Mouse (Mus musculus): ENCODE data around the gene Surf4. TPM values are rescaled to one million over a fixed set of nuclear protein-coding genes. Genes with fewer than 3 reads are reported as not detected.
A peak's percentile ranks its signal among the peaks of the same experiment; 100 is the strongest.

The Surf4 gene
- total and polyA plus RNA-seq, 3 experiments: 109 to 161 (median 140) TPM

GRCm38 (mm10) chr2:26910124-26910993 is 23.4 kb downstream of the Surf4 start, which contains the start of the genes Med22 and Rpl7a:
Med22 (minus strand) TSS chr2:26910677.
Rpl7a (plus strand) TSS chr2:26910764.
- Histone ChIP-seq H3K9ac (ENCODE audit: insufficient read depth, low read depth) (peak within 1 kb of the TSS; percentile 98), H3K4me2 (ENCODE audit: insufficient read depth, low read depth, poor library complexity, severe bottlenecking) (peak within 1 kb of the TSS; percentile 90), H3K79me2 (replicated peaks; ENCODE audit: control insufficient read depth, extremely low read depth, insufficient read depth, poor library complexity, severe bottlenecking) (peaks cover 70% of the 10 kb centered on the region), H3K4me3 (replicated peaks in 1 of 3; ENCODE audit: low read depth in 2 of 3, low read length in 2 of 3, poor library complexity in 1 of 3) (peak within 1 kb of the TSS; percentile 69 to 98 (median 97)), H3K9me3 (replicated peaks; ENCODE audit: low read length) (no peaks in the 10 kb centered on the region), H3K4me1 (ENCODE audit: control insufficient read depth in 1 of 2, insufficient read depth in 2 of 2) (peaks cover 21 to 52% of the 10 kb centered on the region in 2 experiments), H3K27me3 (replicated peaks) (no peaks in the 10 kb centered on the region), H3K27ac (ENCODE audit: insufficient read depth, low read depth) (peak within 1 kb of the TSS; percentile 83), H3K36me3 (replicated peaks in 1 of 2; ENCODE audit: control insufficient read depth in 1 of 2, insufficient read depth in 1 of 2, low read length in 1 of 2) (peaks cover 59 to 72% of the 10 kb centered on the region in 2 experiments)
- TF ChIP-seq USF2 (conservative IDR thresholded peaks at IDR 0.05; ENCODE audit: low read depth, low read length) (no peak), JUND (conservative IDR thresholded peaks at IDR 0.05; ENCODE audit: low read depth, low read length) (no peak), UBTF (IDR thresholded peaks at IDR 0.05; ENCODE audit: low read depth, low read length) (peak; percentile 13; the same call in 1 of the 2 replicates), RCOR1 (conservative IDR thresholded peaks at IDR 0.05; ENCODE audit: low read depth, low read length) (peak; percentile 3; the same call in 1 of the 2 replicates), POLR2AphosphoS2 (IDR thresholded peaks at IDR 0.05; ENCODE audit: low read depth, low read length) (peak; percentile 82), NELFE (IDR thresholded peaks at IDR 0.05; ENCODE audit: low read depth, low read length) (peak; percentile 97), NRF1 (IDR thresholded peaks at IDR 0.05; ENCODE audit: low read depth, low read length) (peak; percentile 84), MYC (IDR thresholded peaks at IDR 0.05; ENCODE audit: low read depth, low read length) (peak; percentile 82), CHD2 (IDR thresholded peaks at IDR 0.05; ENCODE audit: low read length) (peak; percentile 99), E2F4 (IDR thresholded peaks at IDR 0.05; ENCODE audit: insufficient replicate concordance, low read depth, low read length) (no peak), POLR2A (IDR thresholded peaks at IDR 0.05; ENCODE audit: low read depth, low read length) (peak; percentile 99), MEF2A (IDR thresholded peaks at IDR 0.05; ENCODE audit: borderline replicate concordance, low read depth, low read length) (no peak), ZNF384 (IDR thresholded peaks at IDR 0.05; ENCODE audit: low read depth, low read length) (no peak), ZKSCAN1 (IDR thresholded peaks at IDR 0.05; ENCODE audit: borderline replicate concordance, low read depth, low read length) (no peak), CHD1 (IDR thresholded peaks at IDR 0.05; ENCODE audit: low read depth, low read length) (no peak), MAX (IDR thresholded peaks at IDR 0.05; ENCODE audit: low read length) (peak; percentile 3; the same call in 1 of the 2 replicates), USF1 (IDR thresholded peaks at IDR 0.05; ENCODE audit: low read depth, low read length) (no peak), BHLHE40 (IDR thresholded peaks at IDR 0.05; ENCODE audit: low read depth, low read length) (peak; percentile 43; the same call in 1 of the 2 replicates), IRF4 (IDR thresholded peaks at IDR 0.05; ENCODE audit: low read depth, low read length) (0 out of 2 replicates have a peak, but pooled peaks have one; percentile 7), ELF1 (IDR thresholded peaks at IDR 0.05; ENCODE audit: low read depth, low read length) (no peak; the same call in 1 of the 2 replicates), MXI1 (IDR thresholded peaks at IDR 0.05; ENCODE audit: low read depth, low read length) (peak; percentile 73), KAT2A (IDR thresholded peaks at IDR 0.05; ENCODE audit: insufficient replicate concordance, low read length) (peak; percentile 93), EP300 (IDR thresholded peaks at IDR 0.05; ENCODE audit: low read length) (no peak), ETS1 (conservative IDR thresholded peaks at IDR 0.05; ENCODE audit: low read depth, low read length) (no peak), PAX5 (IDR thresholded peaks at IDR 0.05; ENCODE audit: low read length) (no peak), SMC3 (IDR thresholded peaks at IDR 0.05; ENCODE audit: low read depth, low read length) (no peak), ZC3H11A (IDR thresholded peaks at IDR 0.05; ENCODE audit: low read depth, low read length) (no peak), MAZ (IDR thresholded peaks at IDR 0.05; ENCODE audit: low read depth, low read length) (no peak), TCF12 (IDR thresholded peaks at IDR 0.05; ENCODE audit: low read depth, low read length) (peak; percentile 97), CTCF (conservative IDR thresholded peaks at IDR 0.05 in 1 of 2, IDR thresholded peaks at IDR 0.05 in 1 of 2; ENCODE audit: low read depth in 2 of 2, low read length in 2 of 2) (no peak), JUN (IDR thresholded peaks at IDR 0.05; ENCODE audit: insufficient read depth, low read depth, low read length) (no peak), ZMIZ1 (IDR thresholded peaks at IDR 0.05; ENCODE audit: low read depth, low read length) (peak; percentile 94), GABPA (IDR thresholded peaks at IDR 0.05; ENCODE audit: insufficient replicate concordance, low read depth, low read length) (no peak), MAFK (IDR thresholded peaks at IDR 0.05; ENCODE audit: insufficient replicate concordance, low read length) (no peak), RAD21 (IDR thresholded peaks at IDR 0.05; ENCODE audit: low read depth, low read length) (no peak), TBP (conservative IDR thresholded peaks at IDR 0.05; ENCODE audit: low read depth, low read length) (peak; percentile 95), HCFC1 (IDR thresholded peaks at IDR 0.05; ENCODE audit: low read depth, low read length) (peak; percentile 80), SIN3A (IDR thresholded peaks at IDR 0.05; ENCODE audit: low read length) (peak; percentile 84)
- in situ Hi-C loops (cut with MboI; ENCODE audit: low pct_ligation_motif_present, low pct_unique_long_range_greater_than_20kb, low sequenced_read_pairs): no loop called here
- peak; percentile 98 for DNase-seq (ENCODE audit: extremely low read depth)
- dilution Hi-C loops (cut with MboI; ENCODE audit: extremely low pct_ligation_motif_present, extremely low pct_unique_long_range_greater_than_20kb, low sequenced_read_pairs): no loop called here

All from CH12.LX (cell line).